Mouse (Mus musculus) ES-CJ7 (cell line): Measurements from ENCODE around the gene Il4ra.

ENCODE experiments used
- DNase-seq: peaks from one replicate; pipeline ENCODE4 v3.0.0; 2011; ENCODE audit warnings: low read depth, low spot score

The Il4ra gene

GRCm38 (mm10) chr7:125600136-125600535 lies 48.2 kb downstream of the Il4ra start:
- DNase-seq = no peak

GRCm38 (mm10) chr7:125600612-125601279 lies 48.8 kb downstream of the Il4ra start:
- no peak for DNase-seq

- DNase-seq = no peak
Observed at GRCm38 (mm10) chr7:125601280-125601670, 49.4 kb downstream of the Il4ra start.

GRCm38 (mm10) chr7:125601821-125602448 lies 50.0 kb downstream of the Il4ra start:
- DNase-seq = no peak

GRCm38 (mm10) chr7:125603185-125603631 lies 51.3 kb downstream of the Il4ra start, which contains the start of gene Il21r:
Gene Il21r, plus strand, starts transcription at chr7:125603429.
- no peak for DNase-seq

- no peak for DNase-seq
Observed at GRCm38 (mm10) chr7:125604362-125605319, 52.7 kb downstream of the Il4ra start.

GRCm38 (mm10) chr7:125605725-125606139 lies 53.8 kb downstream of the Il4ra start:
- DNase-seq = no peak

- no peak for DNase-seq
Observed at GRCm38 (mm10) chr7:125606265-125607164, 54.6 kb downstream of the Il4ra start.

GRCm38 (mm10) chr7:125607384-125608182 lies 55.7 kb downstream of the Il4ra start:
- DNase-seq = peak; percentile 8

- no peak for DNase-seq
Observed at GRCm38 (mm10) chr7:125608183-125608688, 56.3 kb downstream of the Il4ra start.

GRCm38 (mm10) chr7:125613579-125613978 lies 61.7 kb downstream of the Il4ra start:
- DNase-seq = no peak

GRCm38 (mm10) chr7:125615453-125615852 lies 63.5 kb downstream of the Il4ra start:
- DNase-seq = no peak

GRCm38 (mm10) chr7:125618016-125618415 lies 66.1 kb downstream of the Il4ra start:
- no peak for DNase-seq

- no peak for DNase-seq
Observed at GRCm38 (mm10) chr7:125620077-125620476, 68.2 kb downstream of the Il4ra start.

GRCm38 (mm10) chr7:125622741-125623685 lies 71.1 kb downstream of the Il4ra start:
- DNase-seq = no peak

- DNase-seq = no peak
Observed at GRCm38 (mm10) chr7:125625219-125625618, 73.3 kb downstream of the Il4ra start.

- DNase-seq = no peak
Observed at GRCm38 (mm10) chr7:125625829-125626228, 73.9 kb downstream of the Il4ra start.
